Mouse (Mus musculus): ENCODE measurements around the gene Mindy1. TPM values are rescaled to one million over a fixed set of nuclear protein-coding genes. Genes with fewer than 3 reads are reported as not detected.
A peak's percentile ranks its signal among the peaks of the same experiment; 100 is the strongest.

Gene Mindy1
- polyA plus RNA-seq, 2 experiments from 2014 or later = 22.1 to 25.3 TPM

GRCm38 (mm10) chr3:95294718-95295117 is 13.6 kb downstream of the Mindy1 start:
- ATAC-seq = no peak

GRCm38 (mm10) chr3:95295321-95296102 is 14.4 kb downstream of the Mindy1 start:
- ATAC-seq = no peak

GRCm38 (mm10) chr3:95296103-95296469 is 14.9 kb downstream of the Mindy1 start:
- peak; percentile 83 for ATAC-seq

DNA sequence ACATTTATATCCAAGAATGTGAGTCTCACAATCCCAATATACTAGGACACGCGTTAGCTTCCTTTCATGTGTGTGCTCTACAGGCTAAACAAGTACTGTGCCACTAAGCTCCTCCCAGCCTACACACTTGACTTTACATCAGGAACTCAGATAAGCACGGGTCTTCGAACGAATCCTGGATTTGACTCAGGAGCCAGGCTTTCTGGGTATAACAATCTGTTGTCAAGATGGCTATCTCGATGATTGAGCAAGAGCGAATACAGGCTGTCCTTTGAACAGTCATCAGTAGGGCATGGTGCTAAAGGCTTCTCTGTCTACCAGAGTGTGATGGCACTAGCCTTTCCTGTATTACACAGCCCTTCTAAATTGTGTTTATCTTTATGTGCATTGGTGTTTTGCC is 16.9 kb downstream of the Mindy1 start:
- no peak for ATAC-seq

GRCm38 (mm10) chr3:95301204-95301796 is 20.2 kb downstream of the Mindy1 start:
- ATAC-seq = no peak

- ATAC-seq = no peak
These were observed 25.1 kb downstream of the Mindy1 start for GRCm38 (mm10) chr3:95306244-95306643.

DNA sequence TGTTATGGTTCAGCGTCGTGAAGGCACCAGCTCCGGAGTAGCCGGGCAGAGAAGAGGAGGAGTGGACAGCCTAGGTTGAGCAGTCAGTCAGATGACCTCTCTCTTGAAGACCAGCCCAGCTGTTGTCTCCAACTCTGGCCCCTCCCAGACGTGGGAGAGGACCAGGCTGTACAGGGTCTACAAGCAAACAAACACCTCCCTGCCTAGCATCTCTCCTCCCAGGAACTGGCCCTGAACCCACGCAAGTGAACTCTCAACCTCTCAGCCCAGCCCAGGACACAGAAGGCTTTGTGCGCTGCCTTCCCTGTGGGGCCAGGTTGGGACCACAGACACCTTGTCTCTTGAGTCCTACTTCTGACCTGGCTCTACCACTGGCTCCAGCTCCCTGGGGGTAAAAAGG is 26.0 kb downstream of the Mindy1 start, which contains the start of gene Anxa9:
Gene Anxa9 (minus strand): TSS at position 77 of the 400 bp plus-strand sequence.
- no peak for ATAC-seq

- ATAC-seq = no peak
These were observed 29.4 kb downstream of the Mindy1 start for GRCm38 (mm10) chr3:95310496-95310895.

DNA sequence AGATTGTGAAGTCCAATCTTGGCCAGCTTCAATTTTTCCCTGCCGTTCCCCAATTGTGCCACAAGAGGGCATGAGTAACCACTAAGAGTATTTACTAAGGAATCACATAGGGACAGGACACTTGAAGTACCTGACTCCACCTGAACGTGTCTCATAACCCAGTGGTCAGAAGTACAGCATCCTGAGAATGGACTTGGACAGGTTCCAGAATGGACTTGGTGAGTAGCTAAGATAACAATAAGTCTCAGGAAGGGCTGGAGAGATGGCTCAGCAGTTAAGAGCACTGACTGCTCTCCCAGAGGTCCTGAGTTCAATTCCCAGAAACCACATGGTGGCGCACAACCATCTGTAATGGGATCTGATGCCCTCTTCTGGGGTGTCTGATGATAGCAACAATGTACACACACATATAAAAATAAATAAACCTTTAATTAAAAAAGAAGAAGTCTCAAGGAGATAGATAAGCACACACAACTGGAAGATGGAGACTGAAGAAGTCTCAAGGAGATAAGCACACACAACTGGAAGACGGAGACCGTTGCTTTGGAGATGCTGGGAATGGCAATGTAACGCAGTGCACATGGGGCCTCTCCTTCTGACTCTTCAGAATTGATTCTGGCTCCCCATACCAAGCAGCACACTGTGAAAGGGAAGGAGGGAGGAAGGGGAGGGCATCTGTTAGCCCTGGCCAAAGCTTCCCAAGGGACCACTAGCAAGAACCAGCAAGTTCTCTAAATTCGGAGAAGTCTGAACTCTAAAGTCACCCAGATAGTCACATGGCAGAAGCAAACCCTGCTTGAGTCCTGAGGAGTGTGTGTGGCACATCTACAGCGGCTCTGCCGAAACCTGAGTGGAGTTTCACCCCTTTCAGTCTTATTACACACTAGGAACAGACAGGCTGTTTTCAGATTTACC is 30.1 kb downstream of the Mindy1 start:
- no peak for ATAC-seq

GRCm38 (mm10) chr3:95312623-95313022 is 31.5 kb downstream of the Mindy1 start:
- ATAC-seq = no peak

- no peak for ATAC-seq
These were observed 32.3 kb downstream of the Mindy1 start for GRCm38 (mm10) chr3:95313476-95313875.

DNA sequence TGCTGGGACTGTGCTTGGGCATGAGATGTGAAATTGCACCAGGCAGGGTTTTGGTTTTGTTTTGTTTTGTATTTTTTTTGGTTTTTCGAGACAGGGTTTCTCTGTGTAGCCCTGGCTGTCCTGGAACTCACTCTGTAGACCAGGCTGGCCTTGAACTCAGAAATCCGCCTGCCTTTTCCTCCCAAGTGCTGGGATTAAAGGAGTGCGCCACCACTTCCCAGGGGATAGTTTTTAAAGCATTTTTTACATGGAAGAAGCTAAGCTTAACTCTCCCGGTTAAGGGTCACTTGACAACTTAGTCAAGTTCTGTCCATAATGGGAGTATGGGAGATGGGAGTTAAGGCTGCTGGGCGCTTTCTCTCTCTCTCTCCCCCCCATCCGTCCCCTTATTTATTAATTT is 32.9 kb downstream of the Mindy1 start:
- no peak for ATAC-seq

DNA sequence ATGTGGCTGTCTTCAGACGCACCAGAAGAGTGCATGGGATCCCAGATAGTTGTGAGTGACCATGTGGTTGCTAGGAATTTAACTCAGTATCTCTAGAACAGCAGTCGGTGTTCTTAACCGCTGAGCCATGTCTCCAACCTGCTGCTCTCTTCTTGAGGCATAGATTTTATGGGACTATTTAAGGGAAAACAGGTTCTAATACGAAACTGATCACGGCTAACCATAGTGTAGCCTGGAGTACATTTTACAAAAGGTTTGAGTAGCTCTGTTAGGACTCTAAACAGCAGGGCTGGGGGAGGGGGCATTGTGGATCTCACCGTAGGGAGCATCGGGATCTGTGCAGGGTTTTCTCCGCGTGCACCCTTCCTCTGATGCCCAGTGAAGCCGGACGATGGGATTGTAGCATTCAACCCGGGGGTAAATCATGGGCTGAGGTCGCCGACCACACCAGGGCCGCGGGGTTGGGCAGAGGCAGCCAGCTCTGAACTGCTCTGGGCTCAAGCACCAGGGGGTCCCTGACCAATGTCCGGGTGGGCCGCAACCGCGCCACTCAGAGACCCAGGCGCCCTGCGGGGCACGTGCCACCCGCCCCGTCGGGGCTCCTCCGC is 33.4 kb downstream of the Mindy1 start, which contains the start of gene Cers2:
Gene Cers2 (plus strand): TSS at position 306 of the 608 bp plus-strand sequence.
- ATAC-seq = no peak

DNA sequence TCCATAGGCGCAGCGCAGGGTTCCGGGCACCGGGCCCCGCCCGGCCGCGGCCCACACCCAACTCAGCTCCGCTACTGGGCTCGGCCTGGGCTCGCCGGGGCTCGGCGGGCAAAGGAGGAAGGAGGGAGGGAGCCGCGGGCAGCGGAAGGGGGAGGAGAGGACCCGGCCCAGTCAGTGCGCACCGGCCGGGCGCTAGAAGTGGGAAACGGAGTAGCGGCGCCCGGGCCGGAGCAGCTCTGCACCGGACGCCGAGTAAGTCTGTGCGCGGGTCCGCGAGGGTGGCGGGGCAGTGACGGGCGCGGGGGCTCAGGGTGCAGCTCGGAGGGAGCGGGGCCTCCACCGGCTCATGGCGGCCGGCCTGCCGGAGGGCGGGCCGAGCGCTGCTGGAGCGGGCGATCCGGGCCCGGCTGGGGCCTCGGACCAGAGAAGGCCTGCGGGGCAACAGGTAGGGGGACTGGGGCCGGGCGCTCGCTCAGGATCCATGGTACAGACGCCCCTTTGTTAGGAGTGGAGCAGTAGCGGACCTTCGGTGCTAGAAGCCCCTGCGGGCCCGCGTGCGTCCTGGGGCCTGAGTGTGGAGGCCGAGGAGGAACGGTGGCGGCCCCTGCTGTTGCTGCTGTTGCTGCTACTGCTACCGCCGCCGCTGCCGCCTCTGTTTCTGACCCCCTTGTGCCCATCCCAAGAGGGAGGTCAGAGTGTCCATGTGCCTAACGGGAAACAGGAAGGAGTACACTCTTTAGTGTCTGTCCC is 34.1 kb downstream of the Mindy1 start:
- ATAC-seq = peak; percentile 90

- no peak for ATAC-seq
These were observed 34.9 kb downstream of the Mindy1 start for GRCm38 (mm10) chr3:95315844-95316550.

- ATAC-seq = peak; percentile 32
These were observed 36.4 kb downstream of the Mindy1 start for GRCm38 (mm10) chr3:95317414-95318080.

GRCm38 (mm10) chr3:95318548-95318947 is 37.4 kb downstream of the Mindy1 start:
- ATAC-seq = no peak

- ATAC-seq = no peak
These were observed 38.0 kb downstream of the Mindy1 start for GRCm38 (mm10) chr3:95319110-95319509.

DNA sequence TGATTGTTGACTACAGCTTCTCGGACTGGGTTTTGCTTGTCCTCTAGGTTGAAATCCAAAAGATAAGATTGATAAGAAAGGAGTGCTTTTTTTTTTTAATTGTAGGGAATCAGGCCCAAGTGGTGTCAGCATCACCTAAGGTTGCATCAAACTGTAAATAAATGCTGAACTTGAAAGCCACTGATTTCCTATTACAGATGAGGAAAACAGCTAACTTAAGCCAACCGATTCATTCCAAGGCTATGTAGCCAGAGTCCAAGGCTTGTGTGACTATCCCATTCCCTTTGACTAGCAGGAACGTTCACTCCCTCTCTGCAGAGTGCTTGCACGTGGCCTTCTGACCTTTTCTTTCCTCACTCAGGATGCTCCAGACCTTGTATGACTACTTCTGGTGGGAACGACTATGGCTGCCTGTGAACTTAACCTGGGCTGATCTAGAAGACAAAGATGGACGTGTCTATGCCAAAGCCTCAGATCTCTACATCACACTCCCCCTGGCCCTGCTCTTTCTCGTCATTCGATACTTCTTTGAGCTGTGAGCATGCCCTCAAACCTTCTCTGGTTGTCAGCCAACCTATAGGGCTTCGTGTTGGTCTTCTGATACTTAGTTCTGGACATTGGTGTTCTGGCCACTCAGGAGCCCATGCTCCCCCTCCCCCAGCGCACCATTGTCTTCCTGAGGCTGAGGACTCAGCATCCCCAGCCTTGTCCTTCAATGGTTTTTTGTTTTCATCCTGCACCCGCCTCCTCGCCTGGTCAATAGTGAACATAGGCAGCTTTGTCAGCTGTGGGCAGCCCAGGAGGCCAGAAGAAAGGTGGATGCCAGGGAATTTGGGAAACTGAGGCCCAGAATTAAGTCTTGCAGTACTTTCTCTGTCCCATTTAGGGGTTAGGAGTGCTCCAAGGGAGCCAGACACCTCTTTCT is 38.8 kb downstream of the Mindy1 start:
- no peak for ATAC-seq
